Mouse (Mus musculus) kidney, postnatal 0 days (tissue): ENCODE data around the gene Hnrnpd. TPM values are rescaled to one million over a fixed set of nuclear protein-coding genes. Genes with fewer than 3 reads are reported as not detected.

Experiments used
- ATAC-seq: fragments of 200-750 bp; cut with Nextera tagmentation; replicated peaks from 2 replicates; pipeline ENCODE4 v1.8.0; 2017; ENCODE audit warnings: low read depth, moderate number of reproducible peaks, moderate TSS enrichment, moderate library complexity; ENCODE audit not compliant: low FRiP score
- DNase-seq: peaks from one replicate; pipeline ENCODE4 v3.0.0-alpha.2; 2016; ENCODE audit warnings: low spot score
- H3K27ac ChIP-seq: fragments of 300-500 bp; sonication (generic); 2 replicates; pipeline ENCODE4 v1.5.1; 2014; ENCODE audit warnings: mild to moderate bottlenecking
- H3K27me3 ChIP-seq: fragments of 300-500 bp; sonication (generic); 2 replicates; pipeline ENCODE4 v1.6.1; 2014; ENCODE audit warnings: low read length, mixed read lengths; ENCODE audit not compliant: insufficient read depth
- H3K36me3 ChIP-seq: fragments of 300-500 bp; sonication (generic); 2 replicates; pipeline ENCODE4 v1.6.1; 2014; ENCODE audit warnings: low read length, mixed read lengths; ENCODE audit not compliant: insufficient read depth
- H3K4me1 ChIP-seq: fragments of 300-500 bp; sonication (generic); replicated peaks from 2 replicates; pipeline ENCODE4 v1.6.1; 2014; ENCODE audit warnings: antibody characterized with exemption, low read length, mixed read lengths; ENCODE audit not compliant: insufficient read depth
- H3K4me2 ChIP-seq: fragments of 300-500 bp; sonication (generic); 2 replicates; pipeline ENCODE4 v1.6.1; 2014; ENCODE audit warnings: mild to moderate bottlenecking, low read length, moderate library complexity, mixed read lengths
- H3K4me3 ChIP-seq: fragments of 300-500 bp; sonication (generic); replicated peaks from 2 replicates; pipeline ENCODE4 v1.5.1; 2014; ENCODE audit warnings: low read depth, low read length
- H3K9ac ChIP-seq: fragments of 300-500 bp; sonication (generic); 2 replicates; pipeline ENCODE4 v1.6.1; 2014; ENCODE audit warnings: low read depth, low read length
- H3K9me3 ChIP-seq: fragments of 300-500 bp; sonication (generic); replicated peaks from 2 replicates; pipeline ENCODE4 v1.6.1; 2016; ENCODE audit warnings: low read length, inconsistent platforms, mixed read lengths
- CTCF ChIP-seq: IDR thresholded peaks from 2 replicates; pipeline ENCODE4 v1.5.1; 2016; ENCODE audit warnings: antibody characterized with exemption, low read depth, mild to moderate bottlenecking, moderate library complexity
- WGBS: fragments of 180-500 bp; shearing (Covaris S2); extraction: QIAGEN DNeasy Blood & Tissue Kit; methylation state at CpG from one replicate; pipeline ENCODE4 v1.1.7; 2014; 5-methylcytosine and 5-hydroxymethylcytosine counted together
- polyA plus RNA-seq: library from polyadenylated mRNA; unstranded; fragments of >200 nt; fragmentation: Nextera tagmentation; extraction: Ambion mirVana; gene quantifications from 2 replicates; pipeline ENCODE4 v1.2.1, GENCODE M21; 2015

Hnrnpd gene
- polyA plus RNA-seq, result 97.7 and 125 TPM in 2 replicates

GRCm38 (mm10) chr5:99978699-99979442, at the start of gene Hnrnpd, which contains the start of gene 4930524J08Rik:
Gene Hnrnpd (minus strand): TSS chr5:99978938.
Gene 4930524J08Rik (plus strand): TSS chr5:99979061.
- WGBS, result under 1% methylated on average over 92 of the region's 97 CpGs
- TF ChIP-seq CTCF, result no peak
- Histone ChIP-seq H3K4me2 (peak within 1 kb of the TSS; percentile 79), H3K4me1 (peaks cover 13% of the 10 kb centered on the region), H3K27ac (peak within 1 kb of the TSS; percentile 99), H3K27me3 (no peaks in the 10 kb centered on the region), H3K36me3 (no peaks in the 10 kb centered on the region), H3K4me3 (peak within 1 kb of the TSS; percentile 99), H3K9ac (peak within 1 kb of the TSS; percentile 98), H3K9me3 (no peaks in the 10 kb centered on the region)
- ATAC-seq (peak; percentile 97), DNase-seq (peak; percentile 98)

DNA sequence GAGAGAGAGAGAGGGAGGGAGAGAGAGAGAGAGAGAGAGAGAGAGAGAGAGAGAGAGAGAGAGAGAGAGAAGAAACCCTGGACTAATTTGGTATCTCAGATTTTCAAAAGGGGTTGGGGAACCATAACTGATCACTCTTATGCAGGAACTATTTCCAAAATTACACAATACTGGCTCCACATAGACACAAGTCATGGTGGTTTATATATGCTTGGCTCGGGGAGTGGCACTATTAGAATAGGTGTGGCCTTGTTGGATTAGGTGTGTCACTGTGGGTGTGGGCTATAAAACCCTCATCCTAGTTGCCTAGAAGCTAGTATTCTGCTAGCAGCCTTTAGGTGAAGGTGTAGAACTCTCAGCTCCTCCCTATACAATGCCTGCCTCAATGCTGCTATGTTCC, 46.1 kb upstream of the Hnrnpd start:
- H3K27me3 ChIP-seq, result no peaks in the 10 kb centered on the region
- 83% methylated on average over 1 of the region's 1 CpGs for WGBS
- H3K9ac ChIP-seq, result no peak overlapping the region
- H3K9me3 ChIP-seq, result no peaks in the 10 kb centered on the region
- H3K4me3 ChIP-seq, result no peak overlapping the region
- H3K4me1 ChIP-seq, result no peaks in the 10 kb centered on the region
- no peaks in the 10 kb centered on the region for H3K36me3 ChIP-seq
- no peak overlapping the region for H3K27ac ChIP-seq
- ATAC-seq, result no peak
- no peak for DNase-seq
- H3K4me2 ChIP-seq, result no peak overlapping the region
- no peak for TF ChIP-seq CTCF

- H3K9ac ChIP-seq, result no peak overlapping the region
- H3K27me3 ChIP-seq, result no peaks in the 10 kb centered on the region
- no peaks in the 10 kb centered on the region for H3K36me3 ChIP-seq
- TF ChIP-seq CTCF, result no peak
- no peak overlapping the region for H3K4me3 ChIP-seq
- H3K9me3 ChIP-seq, result no peaks in the 10 kb centered on the region
- 57% methylated on average over 5 of the region's 5 CpGs for WGBS
- ATAC-seq (no peak), DNase-seq (no peak)
- H3K4me2 ChIP-seq, result no peak overlapping the region
- H3K27ac ChIP-seq, result no peak overlapping the region
- H3K4me1 ChIP-seq, result no peaks in the 10 kb centered on the region
Measured at GRCm38 (mm10) chr5:100024403-100024802, 45.7 kb upstream of the Hnrnpd start.

GRCm38 (mm10) chr5:100020089-100020488, 41.4 kb upstream of the Hnrnpd start:
- no peaks in the 10 kb centered on the region for H3K4me1 ChIP-seq
- ATAC-seq, result no peak

DNA sequence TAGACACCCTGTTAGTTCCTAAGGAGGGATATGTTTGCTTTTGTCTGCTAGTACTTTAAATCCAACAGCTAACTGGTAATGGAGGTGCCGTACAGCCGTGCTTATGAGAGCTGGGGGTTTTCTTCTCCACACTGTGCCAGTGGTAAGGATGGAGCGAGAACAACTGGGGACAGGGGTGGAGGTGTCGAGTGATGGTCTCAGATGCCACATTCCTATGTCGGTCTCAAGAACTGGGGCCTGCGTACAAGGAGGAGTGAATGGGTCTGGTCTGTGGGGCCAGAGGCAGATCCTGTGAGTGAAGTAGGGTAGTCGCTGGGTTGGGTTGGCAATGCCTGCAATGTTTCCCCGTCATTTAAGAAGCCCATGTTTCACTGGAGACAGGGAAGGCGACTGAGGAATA, 33.9 kb upstream of the Hnrnpd start:
- Histone ChIP-seq H3K9me3 (no peaks in the 10 kb centered on the region), H3K36me3 (no peaks in the 10 kb centered on the region), H3K4me1 (no peaks in the 10 kb centered on the region), H3K4me2 (no peak overlapping the region), H3K27ac (no peak overlapping the region), H3K9ac (no peak overlapping the region), H3K4me3 (no peak overlapping the region), H3K27me3 (no peaks in the 10 kb centered on the region)
- no peak for DNase-seq
- TF ChIP-seq CTCF, result no peak
- no peak for ATAC-seq
- 81% methylated on average over 9 of the region's 9 CpGs for WGBS

More at GRCm38 (mm10) chr5:100020089-100020488, 41.4 kb upstream of the Hnrnpd start:
- Histone ChIP-seq H3K36me3 (no peaks in the 10 kb centered on the region), H3K27me3 (no peaks in the 10 kb centered on the region), H3K9ac (no peak overlapping the region), H3K4me3 (no peak overlapping the region), H3K27ac (no peak overlapping the region), H3K4me2 (no peak overlapping the region), H3K9me3 (no peaks in the 10 kb centered on the region)
- no peak for DNase-seq
- no peak for TF ChIP-seq CTCF

- WGBS, result 64% methylated on average over 3 of the region's 3 CpGs
- Histone ChIP-seq H3K4me3 (no peak overlapping the region), H3K9me3 (no peaks in the 10 kb centered on the region), H3K27me3 (no peaks in the 10 kb centered on the region), H3K36me3 (no peaks in the 10 kb centered on the region), H3K4me2 (no peak overlapping the region), H3K4me1 (no peaks in the 10 kb centered on the region), H3K27ac (no peak overlapping the region), H3K9ac (no peak overlapping the region)
- TF ChIP-seq CTCF, result no peak
- DNase-seq, result no peak
- no peak for ATAC-seq
Measured at GRCm38 (mm10) chr5:100008485-100008884, 29.7 kb upstream of the Hnrnpd start.
